Mouse (Mus musculus) cerebellum, postnatal 10 days (tissue): Measurements from ENCODE around the gene Itsn1.

Source experiments
- DNase-seq, 2 experiments: peaks; one replicate each; pipeline ENCODE4 v3.0.0; 2021; ENCODE audit warnings: mixed read lengths in 2 of 2

Itsn1 gene

DNA sequence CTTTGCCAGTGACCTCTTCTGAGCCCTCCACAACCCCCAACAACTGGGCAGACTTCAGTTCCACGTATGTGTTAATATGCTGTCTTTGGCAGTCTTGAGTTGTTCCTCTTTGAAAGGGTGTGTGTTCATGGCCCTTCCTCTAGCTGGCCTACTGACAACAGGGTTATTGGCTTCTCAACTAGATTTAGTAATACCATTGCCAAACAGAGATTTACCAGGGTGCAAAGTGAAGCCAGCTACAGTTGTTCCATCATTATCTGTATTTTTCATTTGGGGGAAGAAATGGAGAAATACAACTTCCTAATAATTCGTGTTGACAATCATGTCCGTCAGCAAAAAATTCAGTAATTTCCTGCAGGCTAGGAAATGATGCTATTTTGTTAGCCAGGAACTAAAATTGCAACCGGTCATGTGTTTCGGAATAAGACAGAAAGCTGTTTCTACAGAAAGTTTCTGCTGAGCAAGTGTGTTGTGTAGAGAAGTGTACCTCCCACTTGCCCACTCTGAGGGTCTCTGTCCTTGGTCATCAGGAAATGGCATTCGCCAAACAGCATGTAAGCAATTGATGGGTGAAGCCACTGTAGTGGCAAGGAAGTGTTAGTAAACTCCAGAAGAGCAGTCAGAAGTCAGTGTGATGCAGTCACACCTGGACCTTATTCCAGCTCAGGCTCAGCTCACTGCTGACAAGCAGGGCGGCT, 120.0 kb downstream of the Itsn1 start:
- DNase-seq = no peak

DNA sequence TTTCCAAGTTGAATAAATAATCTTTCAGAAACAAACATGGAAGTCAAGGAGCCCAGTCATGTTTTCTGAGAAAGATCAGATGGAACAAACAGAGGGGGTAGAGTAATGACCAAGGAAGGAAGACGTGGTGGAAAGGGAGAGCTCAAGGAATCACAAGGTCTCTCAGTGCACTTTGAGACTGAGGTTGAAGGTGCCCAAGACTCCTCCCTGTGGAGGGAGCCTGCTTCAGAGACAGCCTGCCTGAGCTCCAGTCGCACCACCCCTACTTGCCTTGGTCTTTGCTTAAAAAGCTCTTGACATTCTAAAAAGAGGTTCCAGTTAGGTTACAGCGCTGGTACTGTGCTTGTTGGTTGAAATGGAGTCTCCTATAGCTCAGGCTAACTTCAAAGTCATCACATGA, 121.1 kb downstream of the Itsn1 start:
- no peak for DNase-seq

DNA sequence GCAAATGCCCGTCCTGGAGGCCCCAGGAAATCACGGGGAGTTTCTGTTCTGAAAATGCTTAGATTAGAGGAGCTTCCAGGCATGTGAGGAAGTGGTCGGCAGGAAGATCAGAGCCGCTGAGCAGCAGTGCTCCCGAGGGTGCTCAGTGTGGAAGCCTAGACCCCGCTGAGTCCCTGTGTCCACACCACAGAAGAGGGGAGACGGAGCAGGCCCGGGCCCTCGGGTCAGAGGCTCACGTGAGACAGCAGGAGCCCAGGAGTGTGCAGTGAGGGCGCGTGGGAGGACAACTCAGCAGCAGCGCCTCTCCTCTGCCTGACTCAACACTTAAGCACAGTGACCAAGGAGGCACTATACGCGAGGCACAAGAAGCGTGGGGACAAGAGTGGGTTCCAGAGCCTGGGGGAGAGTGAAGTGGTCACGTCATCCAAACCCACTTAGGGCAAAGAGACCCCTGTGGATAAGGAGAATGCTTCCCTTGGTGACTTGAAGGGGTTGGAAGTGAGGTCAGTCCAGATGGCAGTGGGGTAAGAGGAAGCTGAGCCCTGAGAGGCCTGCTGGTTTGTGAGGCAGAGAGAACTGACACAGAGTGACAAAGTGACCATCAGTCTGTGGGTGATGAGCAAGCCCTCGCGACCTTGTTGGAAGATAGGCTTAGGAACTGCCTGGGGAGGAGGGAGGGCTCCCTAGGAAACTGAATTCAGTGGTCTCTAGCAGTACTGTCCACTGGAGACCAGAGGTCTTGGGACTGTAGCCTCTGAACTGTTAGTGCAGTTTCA, 122.6 kb downstream of the Itsn1 start:
- DNase-seq = no peak

DNA sequence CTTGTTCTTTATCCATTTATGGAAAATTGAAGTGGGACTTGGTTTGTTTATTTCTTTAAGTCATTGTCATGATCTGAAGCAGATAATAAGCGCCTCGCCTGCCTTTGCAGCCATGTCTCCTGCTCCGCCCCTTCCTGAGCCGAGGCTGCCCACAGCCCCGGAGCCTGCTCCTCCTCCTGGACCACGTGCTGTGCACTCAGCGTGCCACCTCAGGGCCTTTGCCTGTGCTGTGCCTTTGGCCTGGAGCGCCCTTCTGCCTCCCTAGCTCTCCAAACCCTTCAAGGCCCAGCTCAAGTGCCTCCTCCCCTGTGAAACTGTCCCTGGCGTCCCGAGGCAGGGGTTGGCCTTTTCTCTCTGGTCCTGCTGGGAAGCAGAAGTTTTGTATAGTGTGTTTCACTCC, 123.7 kb downstream of the Itsn1 start:
- no peak for DNase-seq

DNA sequence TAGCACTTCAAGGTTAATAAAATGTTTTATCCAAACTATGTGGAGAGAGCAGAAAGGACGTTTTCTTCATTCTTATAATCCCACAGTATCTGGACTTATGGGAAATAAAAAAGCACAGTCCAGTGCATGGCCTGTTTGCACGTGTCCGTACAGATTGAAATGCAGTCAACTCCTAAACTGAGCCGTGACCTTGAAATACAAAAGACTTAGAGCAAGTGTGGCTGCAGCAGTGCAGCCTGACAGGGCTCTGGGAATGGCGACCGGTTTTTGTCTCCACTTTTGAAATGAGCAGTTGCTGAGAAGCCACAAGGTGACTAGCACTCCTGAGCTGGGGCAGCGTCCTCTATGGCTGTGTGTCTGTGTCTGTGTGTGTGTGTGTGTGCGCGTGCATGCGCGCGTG, 124.1 kb downstream of the Itsn1 start:
- no peak for DNase-seq

DNA sequence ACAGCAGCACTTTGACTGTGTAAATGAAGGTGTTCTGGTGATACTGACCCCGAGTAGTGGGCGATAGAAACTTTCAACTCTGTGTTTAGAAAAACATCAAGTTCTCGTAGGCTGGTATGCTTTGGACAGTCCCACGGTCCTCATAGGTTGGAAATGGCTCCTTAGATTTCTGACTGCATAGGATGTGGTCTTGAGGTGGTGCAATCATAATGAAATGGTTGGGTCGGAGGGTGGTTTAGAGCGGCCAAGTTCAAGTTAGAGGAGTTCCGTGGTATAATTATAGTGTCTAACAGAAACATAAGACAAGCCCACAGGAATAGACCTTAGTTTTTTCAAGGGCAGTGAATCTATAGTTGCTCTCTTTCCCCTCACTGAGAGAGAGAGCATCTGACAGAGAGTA, 129.6 kb downstream of the Itsn1 start:
- DNase-seq = no peak

DNA sequence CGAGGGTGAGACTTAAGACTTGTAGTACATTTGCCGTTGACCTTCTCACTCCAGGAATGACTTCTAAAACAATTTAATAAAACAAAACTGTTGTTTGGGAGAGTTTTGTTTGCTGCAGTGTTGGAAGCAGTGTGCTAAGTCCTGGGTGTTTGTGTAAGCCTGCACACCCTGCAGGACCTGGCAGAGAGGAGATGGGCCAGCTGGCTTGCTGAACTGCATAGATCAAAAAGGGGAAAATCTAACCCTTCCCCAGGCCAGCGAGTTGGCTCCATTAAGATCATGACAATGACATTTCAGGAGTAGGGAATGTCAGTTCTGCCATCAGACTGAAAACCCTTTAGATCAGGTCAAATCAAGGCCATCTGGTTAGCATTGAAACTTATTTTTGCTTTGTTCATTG, 130.1 kb downstream of the Itsn1 start:
- DNase-seq = peak; percentile 59 to 73

DNA sequence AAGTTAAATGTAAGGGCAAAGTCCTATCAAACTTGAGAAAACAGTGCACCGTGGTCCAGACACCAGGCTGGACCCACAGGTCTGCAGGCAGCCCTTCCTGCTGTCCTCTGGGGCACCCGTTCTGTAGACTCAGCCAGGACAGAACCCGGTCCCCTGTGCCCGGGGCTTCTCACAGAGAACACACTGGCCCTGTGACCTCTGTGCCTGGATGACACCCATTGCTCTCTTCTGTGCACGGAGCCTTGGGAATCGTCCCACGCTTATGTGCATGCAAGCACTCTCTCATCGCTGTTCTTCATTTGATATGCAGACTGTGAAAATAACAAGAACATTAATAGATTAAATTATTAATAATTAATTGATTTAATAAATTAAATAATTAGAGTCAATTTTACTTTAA, 130.9 kb downstream of the Itsn1 start:
- no peak for DNase-seq

DNA sequence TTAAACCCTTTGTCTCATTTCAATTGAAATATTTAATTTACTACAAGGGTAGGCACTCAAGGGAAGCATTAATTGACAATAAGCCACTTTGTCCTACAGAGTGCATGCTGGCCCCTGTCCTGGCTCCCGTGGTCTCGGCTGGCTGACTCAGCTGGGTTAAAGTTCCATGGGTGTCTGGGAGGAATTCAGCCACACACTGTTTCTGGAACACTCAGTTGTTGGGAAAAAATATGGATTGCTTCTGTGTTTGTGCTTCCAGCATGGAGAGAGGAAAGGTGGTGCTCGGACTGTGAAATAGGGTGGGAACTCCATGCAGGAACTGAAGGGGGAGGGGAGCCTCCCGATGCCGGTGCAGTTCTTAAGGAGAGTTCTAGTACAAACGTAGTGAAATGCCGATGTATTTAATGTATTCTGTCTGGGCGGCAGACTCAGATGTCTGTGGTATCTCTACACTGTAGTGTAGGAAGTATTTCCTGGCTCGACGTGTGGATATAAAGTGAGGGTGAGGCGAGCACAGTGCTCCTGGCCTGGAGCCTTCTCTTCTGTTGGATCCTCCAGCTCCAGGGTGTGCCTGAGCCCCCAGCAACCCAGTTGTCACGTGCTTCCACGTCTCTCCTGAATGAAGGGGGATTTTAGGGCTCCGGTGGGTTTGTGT, 131.5 kb downstream of the Itsn1 start:
- peak in 1 of 2 experiments; percentile 59 for DNase-seq

DNA sequence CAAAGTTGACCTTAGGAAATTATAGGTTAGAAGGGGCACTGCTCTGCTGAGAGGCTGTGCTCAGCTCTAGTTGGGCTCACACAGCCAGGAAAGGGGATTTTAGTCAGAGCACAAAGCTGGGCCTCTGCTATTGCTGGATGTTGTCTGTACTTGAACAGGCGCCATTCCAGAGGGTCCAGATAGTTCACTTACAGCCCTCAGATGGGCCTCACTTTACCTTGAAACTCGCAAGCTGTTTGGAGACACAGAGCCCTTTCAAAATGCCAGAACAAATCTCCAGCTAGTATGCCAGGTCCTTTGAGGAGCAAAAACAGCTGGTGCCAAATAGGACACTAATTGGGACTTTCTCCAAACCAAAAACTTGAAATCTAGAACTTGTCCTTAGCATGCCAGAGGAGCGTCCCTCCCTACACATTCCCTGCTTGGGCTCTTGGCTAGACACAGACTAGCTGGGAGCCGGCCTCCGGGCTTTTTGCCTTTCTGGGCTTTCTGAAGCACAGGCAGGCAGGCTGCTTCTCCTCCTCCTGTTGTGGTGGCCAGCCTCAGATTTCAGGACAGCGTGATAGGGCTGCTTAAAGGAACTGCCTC, 132.8 kb downstream of the Itsn1 start:
- peak in 1 of 2 experiments; percentile 58 for DNase-seq

DNA sequence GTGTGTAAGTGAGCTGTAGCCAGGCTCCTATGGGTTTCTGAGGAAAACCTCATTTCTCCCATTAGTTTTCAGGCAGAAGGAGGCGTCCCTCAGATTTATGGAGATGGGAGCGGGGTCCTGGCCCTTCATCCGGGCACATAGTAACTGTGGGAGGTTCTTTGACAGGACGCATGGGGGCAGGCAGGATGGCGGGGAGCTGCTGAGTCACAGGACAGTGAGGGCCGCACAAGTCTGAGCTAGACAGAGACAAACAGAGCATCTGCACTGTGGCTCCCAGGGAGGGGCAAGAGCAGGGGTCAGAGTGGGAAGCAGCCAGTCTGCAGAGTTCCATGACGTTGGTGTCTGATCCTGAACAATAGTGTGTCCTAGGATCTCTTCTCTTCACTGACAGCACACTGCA, 133.8 kb downstream of the Itsn1 start:
- no peak for DNase-seq

DNA sequence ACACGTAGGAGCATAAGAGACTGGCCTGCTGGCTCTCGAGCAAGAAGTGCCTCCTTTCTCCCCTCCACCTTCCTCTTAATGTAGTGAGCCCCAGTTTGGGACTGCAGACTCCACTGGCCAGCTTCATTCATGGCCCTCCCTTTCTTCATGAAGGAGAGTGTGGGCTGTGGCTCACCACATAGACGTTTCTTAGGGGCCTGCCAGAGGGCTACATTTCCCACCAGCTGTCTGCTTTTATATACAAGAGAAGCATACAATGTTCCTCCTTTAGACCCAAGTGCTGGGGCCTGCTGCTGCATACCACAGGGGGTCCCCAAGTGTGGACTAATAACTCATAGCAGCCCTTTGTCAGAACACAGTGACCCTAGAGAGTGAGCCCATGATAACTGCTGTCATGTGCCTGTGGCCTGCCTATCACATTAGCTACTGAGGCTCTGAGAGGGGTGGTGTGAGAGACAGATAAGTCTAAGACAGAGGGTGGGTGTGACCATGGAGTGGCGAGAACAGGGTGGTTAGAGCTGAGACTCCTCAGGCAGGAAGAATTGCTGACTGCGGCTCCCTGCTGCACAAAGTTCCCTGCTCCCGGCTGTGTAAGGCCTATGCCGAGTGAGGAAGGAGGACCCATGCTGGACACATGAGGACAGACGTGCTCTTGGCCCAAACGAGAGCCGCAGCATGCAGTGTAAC, 135.7 kb downstream of the Itsn1 start:
- DNase-seq = no peak

DNA sequence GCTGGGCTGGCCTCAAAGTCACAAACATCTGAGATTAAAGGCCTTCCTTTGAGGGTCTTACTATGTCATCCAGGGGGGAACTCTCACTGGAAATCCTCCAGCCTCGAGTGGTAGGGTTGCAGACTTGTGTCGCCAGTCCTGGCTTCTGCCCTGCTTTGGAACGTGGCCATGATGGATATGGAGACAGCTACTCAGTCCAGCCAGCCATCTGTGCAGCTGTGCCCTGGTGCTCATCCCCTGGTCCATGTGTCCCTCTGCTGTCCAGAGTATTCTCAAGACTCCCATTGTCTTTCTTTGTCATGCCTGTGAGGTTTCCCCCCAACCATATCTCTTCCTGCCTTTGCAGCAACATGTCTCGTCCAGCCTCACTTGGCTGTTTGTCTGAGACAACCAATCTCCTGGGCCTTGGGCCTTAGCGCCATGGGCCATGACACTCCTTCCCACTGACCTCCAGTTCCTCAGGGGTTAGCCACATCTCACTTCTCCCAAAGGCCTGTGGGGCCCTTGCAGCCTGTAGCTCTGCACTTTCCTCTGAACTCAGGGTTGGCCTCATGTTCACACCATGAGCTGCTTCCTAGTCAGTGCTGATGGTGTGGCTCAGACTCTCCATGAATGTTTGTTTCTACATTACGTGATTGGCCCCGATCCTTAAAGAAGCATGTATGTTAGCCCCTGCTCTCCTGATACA, 136.6 kb downstream of the Itsn1 start:
- peak; percentile 79 to 87 for DNase-seq

DNA sequence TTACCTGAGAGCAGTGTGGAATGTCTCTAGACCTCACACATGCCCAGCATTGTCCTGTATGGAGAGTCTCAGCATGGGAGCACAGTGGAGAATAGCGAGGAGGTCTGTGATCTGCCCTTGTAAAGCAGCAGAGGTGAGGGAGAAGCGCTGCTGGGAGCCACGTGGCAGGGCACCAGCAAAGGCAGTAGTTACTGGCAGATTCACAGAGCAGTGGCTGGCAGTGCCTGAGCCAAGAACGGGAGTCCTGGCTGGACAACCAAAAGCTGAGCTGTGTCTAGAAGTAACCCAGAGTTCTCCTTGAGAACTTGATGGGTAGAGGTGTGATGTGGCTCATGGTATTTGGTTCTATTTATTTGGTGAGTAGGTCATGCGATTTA, 137.2 kb downstream of the Itsn1 start:
- peak; percentile 53 to 70 for DNase-seq

DNA sequence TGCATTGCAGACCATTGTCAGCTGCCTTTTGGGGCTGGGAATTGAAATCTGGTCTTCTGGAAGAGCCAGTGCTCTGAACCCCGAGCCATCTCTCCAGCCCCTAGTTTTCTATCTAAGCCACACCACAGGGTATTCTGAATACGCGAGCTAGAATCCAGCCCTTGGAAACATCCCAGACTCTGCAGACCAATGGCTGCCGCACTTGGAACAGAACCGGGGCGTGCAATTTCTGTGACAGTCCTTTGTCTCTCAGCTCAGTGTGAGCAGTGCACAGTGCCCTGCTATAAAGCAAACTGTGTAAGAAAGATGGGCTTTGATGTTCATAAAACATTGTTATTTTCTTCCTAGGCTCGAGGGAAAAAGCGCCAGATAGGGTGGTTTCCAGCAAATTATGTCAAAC, 138.6 kb downstream of the Itsn1 start:
- peak; percentile 87 to 88 for DNase-seq

DNA sequence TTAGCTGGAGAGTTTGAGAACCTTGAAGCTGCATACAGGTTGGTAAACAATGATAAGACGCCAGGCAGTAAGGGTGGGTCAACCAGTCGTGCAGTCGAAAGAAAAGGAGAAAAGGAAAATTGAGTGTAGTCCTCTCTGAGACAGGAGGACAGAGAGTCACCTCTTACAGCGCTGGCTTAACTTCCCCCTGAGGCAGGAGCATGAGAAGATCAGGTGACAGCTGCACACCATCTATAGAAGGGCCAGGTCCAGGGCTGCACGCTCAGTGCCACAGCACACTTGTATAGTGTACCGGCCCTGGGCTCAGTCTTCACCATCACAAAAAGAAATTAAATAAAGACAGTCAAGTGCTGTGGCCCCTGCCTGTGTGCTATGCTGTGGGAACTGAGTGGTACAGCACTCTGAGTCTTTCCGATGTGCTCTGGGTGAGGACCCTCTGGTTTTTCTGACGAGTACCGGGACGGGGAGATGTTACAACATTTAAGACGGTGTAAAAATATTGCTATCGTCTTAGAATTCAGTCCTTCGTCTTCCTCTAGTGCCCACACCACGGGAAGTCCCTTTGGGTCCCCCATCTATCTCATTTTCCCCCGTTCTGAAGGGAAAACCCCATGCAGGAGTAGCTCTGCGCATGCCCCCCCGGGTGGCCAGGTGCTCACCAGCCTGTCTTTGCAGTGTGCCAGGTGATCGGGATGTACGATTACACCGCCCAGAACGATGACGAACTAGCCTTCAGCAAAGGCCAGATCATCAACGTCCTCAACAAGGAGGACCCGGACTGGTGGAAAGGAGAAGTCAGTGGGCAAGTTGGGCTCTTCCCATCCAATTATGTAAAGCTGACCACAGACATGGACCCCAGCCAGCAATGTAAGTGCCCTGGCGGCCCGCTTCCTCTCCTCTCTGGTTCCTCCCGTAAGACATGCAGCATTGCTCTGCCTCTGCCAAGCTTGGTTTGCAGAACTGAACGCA, 140.1 kb downstream of the Itsn1 start:
- peak; percentile 87 to 90 for DNase-seq

DNA sequence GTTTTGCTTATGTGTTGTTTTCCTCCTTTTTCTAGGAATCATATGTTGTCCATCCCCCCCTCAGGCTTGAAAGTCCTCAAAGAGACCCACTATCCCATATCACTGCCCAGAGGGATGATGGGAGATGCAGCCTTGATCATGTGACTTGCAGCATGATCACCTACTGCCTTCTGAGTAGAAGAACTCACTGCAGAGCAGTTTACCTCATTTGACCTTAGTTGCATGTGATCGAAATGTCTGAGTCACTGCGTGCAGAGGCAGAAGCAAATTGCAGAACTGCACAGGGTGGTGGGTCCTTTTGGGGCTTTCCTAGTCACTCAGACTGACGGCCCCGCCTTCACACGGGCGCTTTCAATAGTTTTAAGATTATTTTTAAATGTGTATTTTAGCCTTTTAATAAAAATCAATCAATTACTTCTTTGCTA, 141.1 kb downstream of the Itsn1 start:
- DNase-seq = no peak

DNA sequence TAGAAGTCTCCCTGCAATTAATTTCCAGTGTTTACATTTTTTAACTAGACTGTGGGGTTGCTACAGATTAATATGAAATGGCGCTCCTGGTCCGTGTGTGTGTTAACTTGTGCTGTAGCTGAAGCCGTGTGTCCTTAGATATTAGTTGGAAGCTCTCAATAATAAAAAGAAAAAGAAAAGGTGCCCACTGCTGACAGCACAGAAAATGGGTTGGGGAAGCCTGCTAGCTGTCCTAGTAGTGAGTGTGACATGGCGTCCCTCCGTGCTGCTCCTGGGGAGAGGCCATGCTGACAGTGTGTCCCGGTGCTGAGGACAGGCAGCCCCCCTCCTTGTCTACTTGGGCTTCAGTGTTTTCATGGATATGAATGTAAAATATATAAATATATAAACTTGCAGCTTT, 142.1 kb downstream of the Itsn1 start:
- no peak for DNase-seq

DNA sequence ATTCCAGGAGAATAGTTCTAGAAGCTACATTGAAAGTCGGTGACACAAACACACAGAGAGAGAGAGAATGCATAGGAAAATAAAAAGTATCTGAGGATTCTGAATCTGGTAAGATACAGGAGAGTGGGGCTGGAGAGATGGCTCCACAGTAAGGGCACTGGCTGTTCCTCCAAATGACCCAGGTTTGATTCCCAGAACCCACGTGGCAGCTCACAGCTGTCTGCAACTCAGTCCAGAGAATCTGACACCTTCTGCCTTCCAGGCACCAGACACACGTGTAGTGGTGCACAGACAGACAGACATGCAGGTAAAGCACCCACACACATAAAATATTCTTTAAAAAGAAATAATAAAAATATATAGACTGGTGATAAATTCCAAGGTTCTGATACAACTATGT, 144.6 kb downstream of the Itsn1 start:
- DNase-seq = no peak

DNA sequence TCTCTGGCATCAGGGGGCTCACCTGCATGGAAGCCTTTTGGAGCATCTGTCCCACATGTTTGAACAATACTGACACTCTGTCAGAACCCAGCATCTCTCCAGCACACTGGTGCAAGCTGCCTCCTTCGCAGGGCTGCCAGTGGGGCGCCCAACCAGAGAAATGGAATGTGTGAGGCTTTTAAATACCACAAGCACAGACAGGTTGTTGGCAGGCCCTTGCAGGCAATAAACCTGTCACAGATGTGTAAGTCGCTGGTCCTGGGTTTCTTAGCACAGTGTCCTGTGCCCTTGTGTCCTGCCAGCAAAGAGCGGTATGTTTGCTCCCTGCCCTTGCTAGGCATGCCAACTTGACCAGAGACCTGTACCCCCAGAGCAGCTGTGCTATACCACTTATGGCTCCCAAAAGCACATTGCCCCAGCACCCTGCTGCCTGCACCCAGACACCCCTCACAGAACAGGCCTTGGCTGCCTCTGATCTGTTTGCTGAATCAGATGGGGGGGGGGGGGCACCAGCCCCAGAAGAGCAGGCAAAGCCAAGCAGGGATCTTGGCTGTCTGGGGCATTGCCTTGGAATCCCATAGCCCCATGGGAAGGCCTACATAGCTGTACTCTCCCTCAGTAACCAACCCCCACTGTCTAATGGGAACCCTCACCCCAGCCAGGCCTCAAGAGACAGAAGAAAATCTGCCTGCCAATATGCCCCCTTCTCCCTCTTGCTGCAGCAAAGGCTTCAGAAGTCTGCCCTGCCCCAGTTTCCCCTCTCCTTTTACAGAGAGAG, 146.7 kb downstream of the Itsn1 start:
- DNase-seq = no peak
